Mouse (Mus musculus): ENCODE results near the gene Nudt8. TPM values are rescaled to one million over a fixed set of nuclear protein-coding genes. Genes with fewer than 3 reads are reported as not detected.

The Nudt8 gene
- polyA plus RNA-seq, 1 experiment from 2014 or later: 28.8 TPM

DNA sequence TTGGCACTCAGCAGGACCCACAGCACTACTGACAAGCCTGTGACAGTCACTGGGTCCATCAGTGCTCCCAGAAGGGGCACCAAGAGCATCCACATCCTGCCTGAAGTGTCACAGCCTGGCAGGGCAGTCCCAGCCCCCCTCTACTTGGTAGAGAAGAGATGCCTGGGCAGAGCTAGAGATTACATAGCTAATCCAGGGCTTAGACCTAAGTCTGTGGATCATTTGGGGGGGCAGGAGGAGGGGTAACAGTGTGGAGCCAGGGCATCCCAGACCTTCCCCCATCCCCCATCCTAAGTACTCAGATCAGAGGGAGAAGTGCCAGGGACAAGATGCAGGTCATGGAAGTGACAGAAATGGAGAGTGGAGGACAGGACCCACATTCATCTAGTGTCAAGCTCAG lies 14.4 kb downstream of the Nudt8 start:
- Histone ChIP-seq H3K27ac (ENCODE audit: low read length) (no peak overlapping the region), H3K4me1 (ENCODE audit: control insufficient read depth, insufficient read depth, low read length) (peaks cover 17% of the 10 kb centered on the region), H3K36me3 (ENCODE audit: control insufficient read depth, insufficient read depth, low read length) (no peaks in the 10 kb centered on the region), H3K9ac (ENCODE audit: low read depth, low read length) (peak overlapping the region; percentile 26; the same call in 1 of the 2 replicates), H3K4me3 (ENCODE audit: low read depth, low read length) (no peak overlapping the region), H3K9me3 (replicated peaks; ENCODE audit: control insufficient read depth, low read length, poor library complexity, severe bottlenecking) (no peaks in the 10 kb centered on the region), H3K27me3 (ENCODE audit: control insufficient read depth, insufficient read depth, low read depth, low read length) (no peaks in the 10 kb centered on the region), H3K4me2 (ENCODE audit: low read length) (no peak overlapping the region)
- ATAC-seq: no peak

DNA sequence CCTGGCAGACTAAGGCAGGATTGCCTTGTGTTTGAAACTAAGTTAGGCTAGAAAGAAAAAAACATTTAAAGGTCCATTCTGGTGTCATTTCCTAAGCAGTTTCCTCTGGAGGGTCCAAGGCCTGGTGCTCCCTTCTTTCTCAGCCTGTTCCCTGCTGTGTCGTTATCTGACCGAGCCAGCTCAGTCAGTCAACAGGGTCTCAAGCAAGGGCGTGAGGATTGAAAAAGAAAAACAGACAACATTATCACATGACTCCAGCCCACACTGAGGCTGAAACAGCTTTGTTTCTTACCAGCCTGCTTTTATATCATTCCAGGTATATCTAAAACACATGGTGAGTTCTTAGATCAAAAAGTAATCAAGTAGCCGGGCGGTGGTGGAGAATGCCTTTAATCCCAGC lies 15.3 kb downstream of the Nudt8 start:
- Histone ChIP-seq H3K4me3 (ENCODE audit: low read depth, low read length) (no peak overlapping the region), H3K9me3 (replicated peaks; ENCODE audit: control insufficient read depth, low read length, poor library complexity, severe bottlenecking) (no peaks in the 10 kb centered on the region), H3K9ac (ENCODE audit: low read depth, low read length) (no peak overlapping the region), H3K4me2 (ENCODE audit: low read length) (no peak overlapping the region), H3K4me1 (ENCODE audit: control insufficient read depth, insufficient read depth, low read length) (peaks cover 15% of the 10 kb centered on the region), H3K27ac (ENCODE audit: low read length) (no peak overlapping the region), H3K27me3 (ENCODE audit: control insufficient read depth, insufficient read depth, low read depth, low read length) (no peaks in the 10 kb centered on the region), H3K36me3 (ENCODE audit: control insufficient read depth, insufficient read depth, low read length) (no peaks in the 10 kb centered on the region)
- WGBS: 56% methylated on average over 5 of the region's 5 CpGs
- ATAC-seq: no peak

DNA sequence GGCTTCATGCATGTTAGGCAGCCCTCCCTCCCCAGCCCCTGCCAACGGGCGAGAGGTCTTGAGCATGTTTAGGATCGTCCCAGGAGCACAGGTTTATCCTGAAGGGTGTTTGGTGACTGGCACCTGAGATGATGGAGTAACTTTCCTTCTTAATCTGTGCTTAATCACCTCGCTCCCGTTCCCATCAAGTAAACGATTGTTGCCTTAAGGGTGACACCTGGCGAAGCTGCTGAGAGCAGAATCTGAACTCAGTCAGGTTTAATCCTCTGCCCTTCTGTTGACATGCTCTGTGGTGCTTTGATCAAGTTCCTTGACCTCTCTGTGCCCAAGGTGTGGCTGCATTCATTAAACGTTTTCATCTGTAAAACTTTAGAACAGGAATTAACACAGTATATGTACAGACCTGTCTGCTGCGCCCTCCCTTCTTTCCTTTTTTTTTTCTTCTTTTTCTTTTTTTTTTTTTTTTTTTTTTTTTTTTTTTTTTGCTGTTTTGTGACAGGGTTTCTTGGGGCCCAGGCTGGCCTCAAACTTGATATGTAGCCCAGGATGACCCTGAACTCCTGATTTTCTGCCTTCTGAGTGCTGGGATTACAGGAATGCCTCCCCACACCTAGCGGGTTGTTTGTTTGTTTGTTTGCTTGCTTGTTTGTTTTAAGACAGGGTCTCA lies 17.7 kb downstream of the Nudt8 start:
- Histone ChIP-seq H3K4me2 (ENCODE audit: low read length) (no peak overlapping the region), H3K36me3 (ENCODE audit: control insufficient read depth, insufficient read depth, low read length) (no peaks in the 10 kb centered on the region), H3K9me3 (replicated peaks; ENCODE audit: control insufficient read depth, low read length, poor library complexity, severe bottlenecking) (no peaks in the 10 kb centered on the region), H3K27me3 (ENCODE audit: control insufficient read depth, insufficient read depth, low read depth, low read length) (no peaks in the 10 kb centered on the region), H3K4me1 (ENCODE audit: control insufficient read depth, insufficient read depth, low read length) (peaks cover 2% of the 10 kb centered on the region), H3K27ac (ENCODE audit: low read length) (no peak overlapping the region), H3K4me3 (ENCODE audit: low read depth, low read length) (no peak overlapping the region), H3K9ac (ENCODE audit: low read depth, low read length) (no peak overlapping the region)
- ATAC-seq: no peak
- 67% methylated on average over 10 of the region's 10 CpGs for WGBS

DNA sequence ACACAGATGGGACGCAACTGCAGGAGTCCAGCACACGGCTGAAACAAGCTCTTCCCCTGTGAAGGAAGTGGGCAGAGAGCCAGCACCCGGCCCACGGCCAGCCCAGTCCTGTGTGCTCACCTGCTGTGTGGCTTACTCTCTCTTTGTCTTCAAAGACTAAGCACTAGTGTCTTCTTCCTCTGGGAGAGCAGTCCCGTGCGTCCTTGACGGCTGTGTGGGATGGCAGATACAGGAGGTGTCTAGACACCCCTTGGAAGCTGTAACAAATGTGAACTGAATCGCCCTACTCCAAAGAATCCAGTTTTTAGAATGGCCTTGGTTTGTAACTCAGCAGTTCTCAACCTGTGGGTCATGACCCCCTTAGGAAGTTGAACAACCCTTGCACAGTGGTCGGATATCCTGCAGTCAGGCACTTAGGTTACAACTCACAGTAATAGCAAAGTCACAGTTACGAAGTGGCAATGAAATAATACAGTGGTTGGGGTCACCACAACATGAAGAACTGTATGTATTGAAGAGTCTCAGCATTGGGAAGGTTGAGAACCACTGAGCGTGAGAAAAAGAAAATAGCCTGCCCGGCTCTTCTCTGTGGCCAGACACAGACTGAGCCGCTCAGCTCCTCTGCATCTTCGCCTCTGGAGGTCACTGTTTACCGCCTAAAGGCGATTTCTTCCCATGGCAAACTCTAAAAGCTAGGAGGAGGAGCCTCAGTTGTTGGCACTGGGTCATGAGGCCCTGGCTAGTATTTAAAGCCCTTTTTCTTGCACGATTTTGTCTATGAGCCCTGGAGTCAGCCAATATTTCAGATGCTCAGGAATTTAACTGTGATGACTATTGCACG lies 18.6 kb downstream of the Nudt8 start:
- no peak overlapping the region for H3K27ac ChIP-seq (ENCODE audit: low read length)
- H3K9me3 ChIP-seq (replicated peaks; ENCODE audit: control insufficient read depth, low read length, poor library complexity, severe bottlenecking): no peaks in the 10 kb centered on the region
- no peaks in the 10 kb centered on the region for H3K36me3 ChIP-seq (ENCODE audit: control insufficient read depth, insufficient read depth, low read length)
- H3K4me3 ChIP-seq (ENCODE audit: low read depth, low read length): no peak overlapping the region
- no peaks in the 10 kb centered on the region for H3K27me3 ChIP-seq (ENCODE audit: control insufficient read depth, insufficient read depth, low read depth, low read length)
- no peak overlapping the region for H3K4me2 ChIP-seq (ENCODE audit: low read length)
- H3K4me1 ChIP-seq (ENCODE audit: control insufficient read depth, insufficient read depth, low read length): no peaks in the 10 kb centered on the region
- WGBS: 27% methylated on average over 18 of the region's 18 CpGs
- peak; percentile 80 for ATAC-seq
- no peak overlapping the region for H3K9ac ChIP-seq (ENCODE audit: low read depth, low read length)

DNA sequence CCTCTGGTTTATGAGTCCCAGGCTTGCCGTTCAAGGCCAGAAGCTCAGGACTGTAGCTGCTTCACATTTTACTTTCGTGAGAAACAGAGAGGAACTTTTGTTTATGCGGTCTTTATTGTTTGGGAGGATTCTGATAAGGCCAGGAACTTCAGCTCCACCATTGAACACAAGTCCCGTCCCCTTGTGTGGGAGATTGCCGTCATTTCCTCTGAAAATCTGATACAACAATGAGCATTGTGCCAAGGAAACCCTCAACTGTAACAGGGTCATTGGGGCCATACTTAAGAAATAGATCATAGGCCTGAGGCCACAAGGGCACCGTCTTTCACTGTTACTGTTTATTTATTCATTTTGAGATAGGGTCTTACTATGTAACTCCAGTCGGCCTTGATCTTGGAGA lies 22.8 kb downstream of the Nudt8 start:
- no peak overlapping the region for H3K4me2 ChIP-seq (ENCODE audit: low read length)
- 87% methylated on average over 7 of the region's 7 CpGs for WGBS
- H3K27me3 ChIP-seq (ENCODE audit: control insufficient read depth, insufficient read depth, low read depth, low read length): no peaks in the 10 kb centered on the region
- H3K4me3 ChIP-seq (ENCODE audit: low read depth, low read length): no peak overlapping the region
- H3K9ac ChIP-seq (ENCODE audit: low read depth, low read length): no peak overlapping the region
- H3K4me1 ChIP-seq (ENCODE audit: control insufficient read depth, insufficient read depth, low read length): no peaks in the 10 kb centered on the region
- H3K36me3 ChIP-seq (ENCODE audit: control insufficient read depth, insufficient read depth, low read length): no peaks in the 10 kb centered on the region
- no peak for ATAC-seq
- H3K9me3 ChIP-seq (replicated peaks; ENCODE audit: control insufficient read depth, low read length, poor library complexity, severe bottlenecking): no peaks in the 10 kb centered on the region
- no peak overlapping the region for H3K27ac ChIP-seq (ENCODE audit: low read length)

DNA sequence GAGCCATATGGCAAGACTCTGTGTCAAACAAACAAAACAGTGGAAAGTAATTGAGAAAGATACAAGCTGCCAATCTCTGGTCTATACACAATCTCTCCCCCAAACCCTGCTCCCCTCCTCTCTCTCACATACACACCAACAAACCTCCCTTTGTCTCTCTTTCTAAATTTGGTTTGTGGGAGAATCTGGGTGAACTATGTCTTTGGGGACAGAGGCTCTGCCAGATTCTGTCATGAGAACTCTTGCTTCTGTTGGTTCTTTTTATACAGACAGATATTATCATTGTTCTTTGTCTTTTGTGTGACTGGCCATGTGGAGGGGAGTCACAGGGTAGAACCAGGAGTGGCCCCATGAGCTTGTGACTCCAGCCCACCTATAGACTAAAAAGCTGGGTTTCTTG lies 27.2 kb downstream of the Nudt8 start:
- ATAC-seq: no peak
- Histone ChIP-seq H3K27me3 (ENCODE audit: control insufficient read depth, insufficient read depth, low read depth, low read length) (no peaks in the 10 kb centered on the region), H3K27ac (ENCODE audit: low read length) (no peak overlapping the region), H3K9ac (ENCODE audit: low read depth, low read length) (no peak overlapping the region), H3K9me3 (replicated peaks; ENCODE audit: control insufficient read depth, low read length, poor library complexity, severe bottlenecking) (no peaks in the 10 kb centered on the region), H3K4me3 (ENCODE audit: low read depth, low read length) (no peak overlapping the region), H3K36me3 (ENCODE audit: control insufficient read depth, insufficient read depth, low read length) (no peaks in the 10 kb centered on the region), H3K4me1 (ENCODE audit: control insufficient read depth, insufficient read depth, low read length) (no peaks in the 10 kb centered on the region), H3K4me2 (ENCODE audit: low read length) (no peak overlapping the region)

DNA sequence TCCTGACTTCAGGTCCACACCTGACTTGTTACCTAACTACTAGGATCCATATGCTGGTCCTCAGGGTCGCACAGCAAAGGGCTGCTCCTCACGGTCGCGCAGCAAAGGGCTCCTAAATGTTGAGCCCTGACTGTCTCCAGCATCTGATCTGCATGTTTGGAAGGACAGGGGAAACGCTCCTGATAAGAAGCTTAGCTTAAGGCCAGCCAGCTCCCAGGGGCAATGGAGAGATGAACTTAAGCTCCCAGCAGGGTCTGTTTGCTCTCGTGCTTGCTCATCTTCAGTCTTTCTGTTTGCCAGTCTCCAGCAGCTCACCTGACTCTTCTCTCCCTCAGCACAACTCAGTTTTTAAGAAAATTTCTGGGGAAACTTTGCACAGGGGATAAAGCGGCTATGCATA lies 32.3 kb downstream of the Nudt8 start:
- no peak for ATAC-seq
- Histone ChIP-seq H3K4me3 (ENCODE audit: low read depth, low read length) (no peak overlapping the region), H3K9ac (ENCODE audit: low read depth, low read length) (no peak overlapping the region), H3K27ac (ENCODE audit: low read length) (no peak overlapping the region), H3K4me2 (ENCODE audit: low read length) (no peak overlapping the region), H3K4me1 (ENCODE audit: control insufficient read depth, insufficient read depth, low read length) (peaks cover 7% of the 10 kb centered on the region; the same call in 1 of the 2 replicates), H3K36me3 (ENCODE audit: control insufficient read depth, insufficient read depth, low read length) (no peaks in the 10 kb centered on the region), H3K9me3 (replicated peaks; ENCODE audit: control insufficient read depth, low read length, poor library complexity, severe bottlenecking) (no peaks in the 10 kb centered on the region), H3K27me3 (ENCODE audit: control insufficient read depth, insufficient read depth, low read depth, low read length) (no peaks in the 10 kb centered on the region)
- WGBS: 52% methylated on average over 7 of the region's 7 CpGs

DNA sequence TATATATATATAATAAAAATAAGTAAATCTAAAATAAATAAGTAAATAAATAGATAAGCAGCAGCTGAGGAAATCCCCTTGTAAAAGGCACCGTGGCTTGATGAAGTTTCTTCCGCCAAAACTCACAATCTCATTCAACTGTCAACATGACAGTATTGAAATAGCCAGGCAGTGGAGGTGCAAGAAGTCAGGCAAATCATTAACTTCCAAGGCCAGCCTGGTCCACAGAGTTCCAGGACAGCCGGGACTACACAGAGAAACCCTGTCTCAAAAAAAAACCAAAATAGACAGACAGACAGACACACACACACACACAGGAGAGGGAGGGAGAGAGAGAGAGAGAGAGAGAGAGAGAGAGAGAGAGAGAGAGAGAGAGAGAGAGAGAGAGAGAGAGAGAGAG lies 32.9 kb downstream of the Nudt8 start:
- Histone ChIP-seq H3K9ac (ENCODE audit: low read depth, low read length) (no peak overlapping the region), H3K27me3 (ENCODE audit: control insufficient read depth, insufficient read depth, low read depth, low read length) (no peaks in the 10 kb centered on the region), H3K4me3 (ENCODE audit: low read depth, low read length) (no peak overlapping the region), H3K4me2 (ENCODE audit: low read length) (no peak overlapping the region), H3K27ac (ENCODE audit: low read length) (no peak overlapping the region), H3K36me3 (ENCODE audit: control insufficient read depth, insufficient read depth, low read length) (no peaks in the 10 kb centered on the region), H3K4me1 (ENCODE audit: control insufficient read depth, insufficient read depth, low read length) (peaks cover 11% of the 10 kb centered on the region), H3K9me3 (replicated peaks; ENCODE audit: control insufficient read depth, low read length, poor library complexity, severe bottlenecking) (no peaks in the 10 kb centered on the region)
- ATAC-seq: no peak
- 89% methylated on average over 3 of the region's 3 CpGs for WGBS

DNA sequence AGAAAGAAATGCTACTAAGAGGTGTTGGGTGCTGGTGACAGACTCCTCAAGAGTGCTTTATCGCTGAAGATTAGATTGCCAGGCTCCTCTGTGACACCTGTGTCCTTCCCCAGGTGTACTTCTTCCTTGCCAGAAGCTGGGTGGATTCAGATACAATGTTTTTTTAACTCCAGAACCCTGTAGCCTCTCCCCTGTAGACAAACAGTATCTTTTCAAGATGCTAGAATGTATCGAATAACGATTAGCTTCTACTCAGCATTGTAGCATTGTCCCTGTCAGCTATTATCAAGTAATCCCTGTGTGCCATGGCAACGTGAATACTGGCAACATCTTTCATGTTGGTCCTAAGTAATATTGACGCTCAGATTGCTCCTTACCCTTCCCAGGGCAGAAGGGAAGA lies 33.4 kb downstream of the Nudt8 start:
- Histone ChIP-seq H3K27ac (ENCODE audit: low read length) (no peak overlapping the region), H3K4me1 (ENCODE audit: control insufficient read depth, insufficient read depth, low read length) (peaks cover 14% of the 10 kb centered on the region), H3K27me3 (ENCODE audit: control insufficient read depth, insufficient read depth, low read depth, low read length) (no peaks in the 10 kb centered on the region), H3K36me3 (ENCODE audit: control insufficient read depth, insufficient read depth, low read length) (no peaks in the 10 kb centered on the region), H3K9me3 (replicated peaks; ENCODE audit: control insufficient read depth, low read length, poor library complexity, severe bottlenecking) (no peaks in the 10 kb centered on the region), H3K4me2 (ENCODE audit: low read length) (no peak overlapping the region), H3K4me3 (ENCODE audit: low read depth, low read length) (no peak overlapping the region), H3K9ac (ENCODE audit: low read depth, low read length) (no peak overlapping the region)
- 47% methylated on average over 5 of the region's 5 CpGs for WGBS
- ATAC-seq: no peak

All from midbrain, embryonic 16.5 days (tissue).